Mouse (Mus musculus) hindbrain, embryonic 13.5 days (tissue): ENCODE results near the gene Suclg2. TPM values are rescaled to one million over a fixed set of nuclear protein-coding genes. Genes with fewer than 3 reads are reported as not detected.

Experiments
- ATAC-seq: fragments of 200-750 bp; cut with Nextera tagmentation; 2 replicates; pipeline ENCODE4 v1.8.0; 2017; ENCODE audit warnings: moderate TSS enrichment; ENCODE audit not compliant: low FRiP score
- H3K27ac ChIP-seq: fragments of 300-500 bp; sonication (generic); 2 replicates; pipeline ENCODE4 v1.5.1; 2015; ENCODE audit warnings: inconsistent platforms, mild to moderate bottlenecking, moderate library complexity
- H3K27me3 ChIP-seq: fragments of 300-500 bp; sonication (generic); 2 replicates; pipeline ENCODE4 v1.6.1; 2015; ENCODE audit warnings: mild to moderate bottlenecking, inconsistent platforms
- H3K36me3 ChIP-seq: fragments of 300-500 bp; sonication (generic); 2 replicates; pipeline ENCODE4 v1.6.1; 2015; ENCODE audit warnings: mild to moderate bottlenecking, inconsistent platforms
- H3K4me1 ChIP-seq: fragments of 300-500 bp; sonication (generic); replicated peaks from 2 replicates; pipeline ENCODE4 v1.6.1; 2015; ENCODE audit warnings: inconsistent platforms
- H3K4me2 ChIP-seq: fragments of 300-500 bp; sonication (generic); 2 replicates; pipeline ENCODE4 v1.6.1; 2015; ENCODE audit warnings: inconsistent platforms, mild to moderate bottlenecking, moderate library complexity
- H3K4me3 ChIP-seq: fragments of 300-500 bp; sonication (generic); 2 replicates; pipeline ENCODE4 v1.5.1; 2015; ENCODE audit warnings: mild to moderate bottlenecking, inconsistent platforms
- H3K9ac ChIP-seq: fragments of 300-500 bp; sonication (generic); 2 replicates; pipeline ENCODE4 v1.6.1; 2015; ENCODE audit warnings: mild to moderate bottlenecking, inconsistent platforms
- H3K9me3 ChIP-seq: fragments of 300-500 bp; sonication (generic); 2 replicates; pipeline ENCODE4 v1.6.1; 2016; ENCODE audit warnings: inconsistent platforms
- WGBS: fragments of 180-500 bp; shearing (Covaris S2); methylation state at CpG from one replicate; pipeline ENCODE4 v1.1.7; 2015; 5-methylcytosine and 5-hydroxymethylcytosine counted together
- polyA plus RNA-seq: library from polyadenylated mRNA; unstranded; fragments of >200 nt; fragmentation: Nextera tagmentation; extraction: Ambion mirVana; gene quantifications from 2 replicates; pipeline ENCODE4 v1.2.1, GENCODE M21; 2015

Suclg2 gene
- polyA plus RNA-seq, 1 experiment from 2014 or later = 17.1 TPM

- 64% methylated on average over 4 of the region's 4 CpGs for WGBS
- Histone ChIP-seq H3K9me3 (no peaks in the 10 kb centered on the region), H3K27me3 (no peaks in the 10 kb centered on the region), H3K27ac (no peak overlapping the region), H3K4me1 (peaks cover 4% of the 10 kb centered on the region; the same call in 1 of the 2 replicates), H3K4me3 (no peak overlapping the region), H3K36me3 (no peaks in the 10 kb centered on the region), H3K9ac (no peak overlapping the region), H3K4me2 (no peak overlapping the region)
- no peak for ATAC-seq
Measured at GRCm38 (mm10) chr6:95694910-95695309, 23.7 kb downstream of the Suclg2 start.

- no peaks in the 10 kb centered on the region for H3K36me3 ChIP-seq
- H3K27me3 ChIP-seq = no peaks in the 10 kb centered on the region
- ATAC-seq = no peak
- no peak overlapping the region for H3K9ac ChIP-seq
- no peak overlapping the region for H3K4me3 ChIP-seq
- H3K4me1 ChIP-seq = peaks cover 4% of the 10 kb centered on the region; the same call in 1 of the 2 replicates
- H3K4me2 ChIP-seq = no peak overlapping the region
- H3K9me3 ChIP-seq = no peaks in the 10 kb centered on the region
- 80% methylated on average over 4 of the region's 4 CpGs for WGBS
- H3K27ac ChIP-seq = no peak overlapping the region
Measured at GRCm38 (mm10) chr6:95685242-95685641, 33.4 kb downstream of the Suclg2 start.

- Histone ChIP-seq H3K27ac (no peak overlapping the region), H3K9me3 (no peaks in the 10 kb centered on the region), H3K4me2 (no peak overlapping the region), H3K9ac (no peak overlapping the region), H3K36me3 (no peaks in the 10 kb centered on the region), H3K4me1 (peaks cover 8% of the 10 kb centered on the region), H3K4me3 (no peak overlapping the region), H3K27me3 (no peaks in the 10 kb centered on the region)
- 70% methylated on average over 3 of the region's 3 CpGs for whole genome bisulfite sequencing
- ATAC-seq = no peak
Measured at GRCm38 (mm10) chr6:95679718-95680117, 38.9 kb downstream of the Suclg2 start.

GRCm38 (mm10) chr6:95679261-95679660, 39.3 kb downstream of the Suclg2 start:
- Histone ChIP-seq H3K9ac (no peak overlapping the region), H3K4me1 (peaks cover 10% of the 10 kb centered on the region), H3K9me3 (no peaks in the 10 kb centered on the region), H3K4me2 (no peak overlapping the region), H3K36me3 (no peaks in the 10 kb centered on the region), H3K4me3 (no peak overlapping the region), H3K27ac (no peak overlapping the region), H3K27me3 (no peaks in the 10 kb centered on the region)
- no peak for ATAC-seq
- WGBS = 45% methylated on average over 3 of the region's 3 CpGs

- H3K4me2 ChIP-seq = no peak overlapping the region
- no peaks in the 10 kb centered on the region for H3K36me3 ChIP-seq
- H3K27ac ChIP-seq = no peak overlapping the region
- no peaks in the 10 kb centered on the region for H3K27me3 ChIP-seq
- ATAC-seq = no peak
- H3K9ac ChIP-seq = no peak overlapping the region
- WGBS = 98% methylated on average over 2 of the region's 2 CpGs
- peaks cover 5% of the 10 kb centered on the region; the same call in 1 of the 2 replicates for H3K4me1 ChIP-seq
- no peaks in the 10 kb centered on the region for H3K9me3 ChIP-seq
- no peak overlapping the region for H3K4me3 ChIP-seq
Measured at GRCm38 (mm10) chr6:95676951-95677350, 41.6 kb downstream of the Suclg2 start.

- Histone ChIP-seq H3K4me2 (no peak overlapping the region), H3K4me1 (peaks cover 5% of the 10 kb centered on the region; the same call in 1 of the 2 replicates), H3K9ac (no peak overlapping the region), H3K4me3 (no peak overlapping the region), H3K9me3 (no peaks in the 10 kb centered on the region), H3K36me3 (no peaks in the 10 kb centered on the region), H3K27me3 (no peaks in the 10 kb centered on the region), H3K27ac (no peak overlapping the region)
- no peak for ATAC-seq
- WGBS = 51% methylated on average over 4 of the region's 4 CpGs
Measured at GRCm38 (mm10) chr6:95676439-95676838, 42.2 kb downstream of the Suclg2 start.

GRCm38 (mm10) chr6:95675059-95675705, 43.4 kb downstream of the Suclg2 start:
- ATAC-seq = no peak
- Histone ChIP-seq H3K36me3 (no peaks in the 10 kb centered on the region), H3K27ac (no peak overlapping the region), H3K27me3 (no peaks in the 10 kb centered on the region), H3K9me3 (0 out of 2 replicates have a peak, but pooled peaks cover 4% of the 10 kb centered on the region), H3K4me3 (no peak overlapping the region), H3K9ac (no peak overlapping the region), H3K4me2 (no peak overlapping the region), H3K4me1 (peaks cover 5% of the 10 kb centered on the region; the same call in 1 of the 2 replicates)
- WGBS = 54% methylated on average over 6 of the region's 6 CpGs

GRCm38 (mm10) chr6:95674651-95675050, 43.9 kb downstream of the Suclg2 start:
- peaks cover 5% of the 10 kb centered on the region; the same call in 1 of the 2 replicates for H3K4me1 ChIP-seq
- H3K9ac ChIP-seq = no peak overlapping the region
- 0 out of 2 replicates have a peak overlapping the region, but pooled peaks have one; percentile 18 for H3K27ac ChIP-seq
- 0 out of 2 replicates have a peak, but pooled peaks cover 4% of the 10 kb centered on the region for H3K9me3 ChIP-seq
- H3K36me3 ChIP-seq = no peaks in the 10 kb centered on the region
- ATAC-seq = no peak
- no peaks in the 10 kb centered on the region for H3K27me3 ChIP-seq
- no peak overlapping the region for H3K4me3 ChIP-seq
- no peak overlapping the region for H3K4me2 ChIP-seq
- WGBS = 69% methylated on average over 1 of the region's 1 CpGs

- 59% methylated on average over 3 of the region's 3 CpGs for WGBS
- ATAC-seq = no peak
- H3K27ac ChIP-seq = no peak overlapping the region
- 0 out of 2 replicates have a peak, but pooled peaks cover 4% of the 10 kb centered on the region for H3K9me3 ChIP-seq
- H3K27me3 ChIP-seq = no peaks in the 10 kb centered on the region
- H3K4me1 ChIP-seq = no peaks in the 10 kb centered on the region
- H3K4me3 ChIP-seq = no peak overlapping the region
- H3K9ac ChIP-seq = no peak overlapping the region
- H3K4me2 ChIP-seq = no peak overlapping the region
- no peaks in the 10 kb centered on the region for H3K36me3 ChIP-seq
Measured at GRCm38 (mm10) chr6:95669335-95669729, 49.3 kb downstream of the Suclg2 start.

- H3K27me3 ChIP-seq = no peaks in the 10 kb centered on the region
Measured at GRCm38 (mm10) chr6:95668629-95669334, 49.8 kb downstream of the Suclg2 start.

GRCm38 (mm10) chr6:95657671-95658070, 60.9 kb downstream of the Suclg2 start:
- H3K4me1 ChIP-seq = no peaks in the 10 kb centered on the region
- no peak overlapping the region for H3K27ac ChIP-seq
- H3K36me3 ChIP-seq = no peaks in the 10 kb centered on the region
- 98% methylated on average over 8 of the region's 8 CpGs for WGBS
- H3K9me3 ChIP-seq = no peaks in the 10 kb centered on the region
- H3K4me2 ChIP-seq = no peak overlapping the region
- no peak overlapping the region for H3K9ac ChIP-seq
- H3K4me3 ChIP-seq = no peak overlapping the region
- H3K27me3 ChIP-seq = no peaks in the 10 kb centered on the region
- no peak for ATAC-seq

More at GRCm38 (mm10) chr6:95668629-95669334, 49.8 kb downstream of the Suclg2 start:
- Histone ChIP-seq H3K4me3 (no peak overlapping the region), H3K9ac (no peak overlapping the region), H3K36me3 (no peaks in the 10 kb centered on the region), H3K4me2 (no peak overlapping the region), H3K4me1 (no peaks in the 10 kb centered on the region), H3K9me3 (0 out of 2 replicates have a peak, but pooled peaks cover 4% of the 10 kb centered on the region), H3K27ac (no peak overlapping the region)
- no peak for ATAC-seq
- 93% methylated on average over 6 of the region's 6 CpGs for WGBS

GRCm38 (mm10) chr6:95653662-95654061, 64.9 kb downstream of the Suclg2 start:
- Histone ChIP-seq H3K9me3 (no peaks in the 10 kb centered on the region), H3K4me3 (no peak overlapping the region), H3K4me1 (peaks cover 19% of the 10 kb centered on the region; the same call in 1 of the 2 replicates), H3K4me2 (no peak overlapping the region), H3K27ac (no peak overlapping the region), H3K27me3 (peaks cover 3% of the 10 kb centered on the region; the same call in 1 of the 2 replicates), H3K36me3 (no peaks in the 10 kb centered on the region), H3K9ac (no peak overlapping the region)
- WGBS = 96% methylated on average over 3 of the region's 3 CpGs
- no peak for ATAC-seq
